Mouse (Mus musculus): ENCODE measurements at regions not wholly inside any gene's neighbourhood (a gene's known extent, or its start where the extent isn't known, plus 50 kb on each side); places are given as distances from the start of the nearest gene placed in this dataset.
A peak's percentile ranks its signal among the peaks of the same experiment; 100 is the strongest.

DNA sequence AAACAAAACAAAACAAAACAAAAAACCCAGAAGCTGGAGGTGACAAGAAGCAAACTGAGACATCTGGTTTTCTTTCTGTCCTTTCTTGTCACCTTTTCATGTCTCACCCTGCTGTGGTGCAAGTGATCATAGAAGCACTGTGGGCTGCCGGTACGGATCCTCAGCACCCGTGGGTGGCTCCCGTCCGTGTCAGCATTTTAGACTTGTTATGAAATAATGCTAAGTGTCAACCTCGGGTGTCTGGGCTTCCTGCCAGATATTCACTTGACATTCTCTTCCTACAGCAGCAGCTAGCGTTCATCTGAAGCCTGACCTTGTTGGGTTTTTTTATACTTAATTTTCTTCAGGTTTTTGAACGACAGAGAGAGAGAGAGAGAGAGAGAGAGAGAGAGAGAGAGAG is 404.7 kb downstream of the Pla2g4a start:
- peak; percentile 6 to 24 for DNase-seq

- no peak for DNase-seq
Observed at GRCm38 (mm10) chr1:149555355-149556007, 405.6 kb downstream of the Pla2g4a start.

DNA sequence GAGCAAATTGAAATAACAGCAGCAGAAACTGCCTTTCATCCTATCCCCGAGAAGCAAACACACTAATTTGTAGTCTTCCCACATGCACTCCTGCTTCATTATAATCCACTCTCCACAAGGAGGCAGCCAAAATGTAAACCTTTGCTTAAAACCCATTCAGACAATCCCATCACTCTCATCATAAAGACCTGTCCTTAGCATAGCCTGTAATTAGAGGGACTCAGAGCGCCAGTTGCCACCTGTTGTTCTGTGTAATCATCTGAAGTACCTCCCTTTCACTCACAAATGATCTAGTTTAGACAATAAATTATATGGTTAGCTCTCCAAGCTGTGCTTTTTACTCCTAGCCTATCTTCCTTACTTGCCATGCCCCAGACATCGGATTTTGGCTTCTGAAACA is 415.0 kb downstream of the Pla2g4a start:
- no peak for DNase-seq

DNA sequence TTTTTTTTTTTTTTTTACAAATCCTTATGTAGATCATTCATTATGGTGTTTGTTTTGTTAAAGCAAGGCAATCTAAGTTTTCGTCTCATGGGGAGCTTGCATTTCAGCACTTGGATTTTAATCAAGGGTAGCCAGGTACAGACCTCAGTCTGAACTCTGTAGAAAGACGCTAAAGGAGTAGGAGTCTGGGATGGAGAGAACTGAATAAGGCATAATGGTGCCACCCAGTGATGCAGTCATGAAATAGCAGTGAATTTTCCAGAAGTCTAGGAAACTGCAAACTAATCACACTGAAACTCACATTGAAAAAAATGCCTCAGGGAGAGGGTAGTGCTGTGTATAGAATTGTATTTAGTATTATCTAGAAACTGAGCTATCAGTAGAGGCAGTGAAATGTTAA is 419.7 kb downstream of the Pla2g4a start:
- DNase-seq = no peak

DNA sequence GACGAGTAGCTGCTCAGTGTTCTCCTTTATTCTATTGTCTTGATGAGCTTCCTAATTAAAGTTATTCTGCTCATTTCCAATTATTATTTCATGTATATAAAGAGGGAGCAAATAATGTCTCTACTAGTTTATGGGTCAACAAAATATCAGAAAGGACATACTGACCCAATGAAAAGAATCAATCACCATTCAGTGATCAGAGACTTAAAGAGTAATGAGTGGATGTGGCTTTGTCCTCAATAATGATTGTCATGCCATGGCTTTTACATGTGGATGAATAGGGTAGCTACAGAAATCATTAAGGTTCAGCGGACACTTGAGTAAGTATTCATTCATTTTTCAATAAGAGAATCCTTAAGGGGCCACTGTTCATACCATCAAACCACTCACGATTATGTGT is 427.4 kb downstream of the Pla2g4a start:
- DNase-seq = no peak
